Mouse (Mus musculus) heart, embryonic 15.5 days (tissue): ENCODE measurements around the gene Htra1. TPM values are rescaled to one million over a fixed set of nuclear protein-coding genes. Genes with fewer than 3 reads are reported as not detected.
A peak's percentile ranks its signal among the peaks of the same experiment; 100 is the strongest.

Experiments
- ATAC-seq: fragments of 200-750 bp; cut with Nextera tagmentation; replicated peaks from 2 replicates; pipeline ENCODE4 v1.8.0; 2017; ENCODE audit warnings: low read depth, moderate TSS enrichment; ENCODE audit not compliant: insufficient number of reproducible peaks, insufficient read depth, low FRiP score
- H3K27ac ChIP-seq: fragments of 300-500 bp; sonication (generic); 2 replicates; pipeline ENCODE4 v1.5.1; 2015; ENCODE audit warnings: mild to moderate bottlenecking, inconsistent platforms
- H3K27me3 ChIP-seq: fragments of 300-500 bp; sonication (generic); 2 replicates; pipeline ENCODE4 v1.6.1; 2015; ENCODE audit warnings: inconsistent platforms
- H3K36me3 ChIP-seq: fragments of 300-500 bp; sonication (generic); 2 replicates; pipeline ENCODE4 v1.6.1; 2015; ENCODE audit warnings: mild to moderate bottlenecking, inconsistent platforms
- H3K4me1 ChIP-seq: fragments of 300-500 bp; sonication (generic); replicated peaks from 2 replicates; pipeline ENCODE4 v1.6.1; 2015; ENCODE audit warnings: inconsistent platforms
- H3K4me2 ChIP-seq: fragments of 300-500 bp; sonication (generic); 2 replicates; pipeline ENCODE4 v1.6.1; 2015; ENCODE audit warnings: inconsistent platforms, mild to moderate bottlenecking, moderate library complexity
- H3K4me3 ChIP-seq: fragments of 300-500 bp; sonication (generic); 2 replicates; pipeline ENCODE4 v1.5.1; 2015; ENCODE audit warnings: mild to moderate bottlenecking, inconsistent platforms
- H3K9ac ChIP-seq: fragments of 300-500 bp; sonication (generic); 2 replicates; pipeline ENCODE4 v1.6.1; 2015; ENCODE audit warnings: mild to moderate bottlenecking, inconsistent platforms
- H3K9me3 ChIP-seq: fragments of 300-500 bp; sonication (generic); replicated peaks from 2 replicates; pipeline ENCODE4 v1.6.1; 2016; ENCODE audit warnings: inconsistent platforms
- WGBS: fragments of 180-500 bp; shearing (Covaris S2); methylation state at CpG from one replicate; pipeline ENCODE4 v1.1.7; 2015; ENCODE audit warnings: mixed read lengths; 5-methylcytosine and 5-hydroxymethylcytosine counted together
- polyA plus RNA-seq: library from polyadenylated mRNA; unstranded; fragments of >200 nt; fragmentation: Nextera tagmentation; extraction: Ambion mirVana; gene quantifications from 2 replicates; pipeline ENCODE4 v1.2.1, GENCODE M21; 2015

The Htra1 gene
- polyA plus RNA-seq, 1 experiment from 2014 or later, result 78.0 TPM

DNA sequence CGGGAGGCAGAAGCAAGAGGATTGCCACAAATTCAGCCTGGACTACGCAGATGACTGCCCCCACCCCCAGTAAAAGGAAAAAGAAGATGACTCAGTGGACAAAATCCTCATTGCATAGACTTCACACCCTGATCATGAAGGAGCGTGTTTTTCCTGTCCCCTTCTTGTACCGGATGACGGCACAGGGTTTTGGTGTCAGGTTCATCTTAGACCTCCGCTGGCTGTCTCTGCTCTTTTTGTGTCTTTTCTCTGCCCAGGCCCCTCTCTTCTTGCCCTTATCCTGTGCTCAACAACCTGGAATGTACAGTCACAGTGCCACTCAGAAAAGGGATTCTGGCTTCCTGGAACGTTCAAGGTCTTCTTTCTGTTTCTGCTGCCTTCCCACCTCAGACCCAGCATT is 14.6 kb downstream of the Htra1 start:
- peaks cover 41% of the 10 kb centered on the region for H3K4me1 ChIP-seq
- no peak overlapping the region for H3K4me2 ChIP-seq
- no peak overlapping the region for H3K4me3 ChIP-seq
- H3K36me3 ChIP-seq, result no peaks in the 10 kb centered on the region
- ATAC-seq, result no peak
- no peak overlapping the region for H3K9ac ChIP-seq
- H3K27me3 ChIP-seq, result no peaks in the 10 kb centered on the region
- 81% methylated on average over 7 of the region's 7 CpGs for WGBS
- peak overlapping the region; percentile 45 for H3K27ac ChIP-seq
- no peaks in the 10 kb centered on the region for H3K9me3 ChIP-seq

DNA sequence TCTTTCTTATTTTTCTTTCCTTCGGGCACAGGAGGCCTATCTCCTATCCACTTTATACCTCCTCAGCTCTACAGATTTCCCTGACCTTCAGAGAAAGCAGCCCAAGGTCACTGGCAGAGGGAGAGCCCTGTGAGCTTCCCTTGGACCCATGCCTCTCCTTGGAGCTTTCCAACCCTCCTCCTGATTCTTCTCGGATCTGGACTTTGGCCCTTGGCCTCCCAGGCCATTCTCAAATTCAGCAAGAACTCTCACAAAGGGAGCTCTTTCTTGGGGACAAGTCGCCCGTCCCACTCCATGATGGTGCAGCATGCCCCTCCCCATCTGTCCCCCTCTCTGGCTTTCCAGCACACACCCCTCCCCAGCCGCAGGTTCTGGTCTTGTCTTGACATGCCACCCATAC is 15.1 kb downstream of the Htra1 start:
- 76% methylated on average over 5 of the region's 5 CpGs for WGBS
- H3K36me3 ChIP-seq, result no peaks in the 10 kb centered on the region
- H3K27ac ChIP-seq, result peak overlapping the region; percentile 45
- peaks cover 41% of the 10 kb centered on the region for H3K4me1 ChIP-seq
- H3K27me3 ChIP-seq, result no peaks in the 10 kb centered on the region
- no peaks in the 10 kb centered on the region for H3K9me3 ChIP-seq
- H3K4me3 ChIP-seq, result no peak overlapping the region
- no peak for ATAC-seq
- H3K9ac ChIP-seq, result no peak overlapping the region
- no peak overlapping the region for H3K4me2 ChIP-seq

GRCm38 (mm10) chr7:130953376-130953775 is 17.5 kb downstream of the Htra1 start:
- no peaks in the 10 kb centered on the region for H3K36me3 ChIP-seq
- WGBS, result 86% methylated on average over 10 of the region's 10 CpGs
- no peak overlapping the region for H3K4me2 ChIP-seq
- no peaks in the 10 kb centered on the region for H3K27me3 ChIP-seq
- H3K27ac ChIP-seq, result no peak overlapping the region
- no peak for ATAC-seq
- no peaks in the 10 kb centered on the region for H3K9me3 ChIP-seq
- H3K4me3 ChIP-seq, result no peak overlapping the region
- peaks cover 25% of the 10 kb centered on the region for H3K4me1 ChIP-seq
- H3K9ac ChIP-seq, result no peak overlapping the region

- WGBS, result 87% methylated on average over 10 of the region's 10 CpGs
- no peak overlapping the region for H3K27ac ChIP-seq
Observed at GRCm38 (mm10) chr7:130954177-130954601, 18.3 kb downstream of the Htra1 start.

GRCm38 (mm10) chr7:130958551-130958950 is 22.6 kb downstream of the Htra1 start:
- Histone ChIP-seq H3K4me1 (peaks cover 32% of the 10 kb centered on the region), H3K9me3 (no peaks in the 10 kb centered on the region), H3K36me3 (no peaks in the 10 kb centered on the region), H3K4me3 (no peak overlapping the region), H3K4me2 (no peak overlapping the region), H3K27ac (no peak overlapping the region), H3K9ac (no peak overlapping the region), H3K27me3 (no peaks in the 10 kb centered on the region)
- WGBS, result 86% methylated on average over 7 of the region's 7 CpGs
- ATAC-seq, result no peak

More at GRCm38 (mm10) chr7:130954177-130954601, 18.3 kb downstream of the Htra1 start:
- Histone ChIP-seq H3K4me2 (no peak overlapping the region), H3K9ac (no peak overlapping the region), H3K27me3 (no peaks in the 10 kb centered on the region), H3K4me1 (peaks cover 22% of the 10 kb centered on the region), H3K36me3 (no peaks in the 10 kb centered on the region), H3K4me3 (no peak overlapping the region), H3K9me3 (no peaks in the 10 kb centered on the region)
- ATAC-seq, result no peak

DNA sequence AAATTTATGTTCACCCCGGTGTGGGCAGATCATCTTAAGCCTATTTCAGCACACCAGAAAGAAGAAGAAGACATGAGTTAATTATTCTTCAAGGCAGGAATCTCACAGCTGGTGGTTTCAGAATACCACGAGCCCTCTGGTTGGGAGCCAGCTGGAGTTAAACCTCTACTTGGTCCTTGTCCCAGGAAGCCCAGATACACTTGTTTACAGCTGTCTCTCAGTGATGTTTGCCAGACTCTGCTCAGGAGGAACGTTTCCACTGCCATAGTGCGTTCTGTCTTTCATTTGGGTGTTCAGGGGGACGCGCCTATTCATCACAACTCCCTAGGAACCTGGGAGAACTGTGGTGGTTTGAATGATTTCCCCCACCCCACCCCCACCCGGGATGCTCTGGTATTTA is 24.0 kb downstream of the Htra1 start:
- WGBS, result 20% methylated on average over 7 of the region's 7 CpGs
- Histone ChIP-seq H3K9ac (no peak overlapping the region), H3K4me2 (peak overlapping the region; percentile 28; the same call in 1 of the 2 replicates), H3K27ac (peak overlapping the region; percentile 33), H3K27me3 (no peaks in the 10 kb centered on the region), H3K9me3 (no peaks in the 10 kb centered on the region), H3K4me1 (peaks cover 39% of the 10 kb centered on the region), H3K4me3 (no peak overlapping the region), H3K36me3 (no peaks in the 10 kb centered on the region)
- ATAC-seq, result peak; percentile 23; the same call in 1 of the 2 replicates

- H3K9ac ChIP-seq, result no peak overlapping the region
- H3K4me1 ChIP-seq, result peaks cover 52% of the 10 kb centered on the region
- no peaks in the 10 kb centered on the region for H3K27me3 ChIP-seq
- no peaks in the 10 kb centered on the region for H3K36me3 ChIP-seq
- H3K9me3 ChIP-seq, result no peaks in the 10 kb centered on the region
- H3K4me3 ChIP-seq, result no peak overlapping the region
- H3K27ac ChIP-seq, result peak overlapping the region; percentile 55
- no peak for ATAC-seq
- 50% methylated on average over 6 of the region's 6 CpGs for WGBS
- no peak overlapping the region for H3K4me2 ChIP-seq
Observed at GRCm38 (mm10) chr7:130961429-130961828, 25.5 kb downstream of the Htra1 start.

DNA sequence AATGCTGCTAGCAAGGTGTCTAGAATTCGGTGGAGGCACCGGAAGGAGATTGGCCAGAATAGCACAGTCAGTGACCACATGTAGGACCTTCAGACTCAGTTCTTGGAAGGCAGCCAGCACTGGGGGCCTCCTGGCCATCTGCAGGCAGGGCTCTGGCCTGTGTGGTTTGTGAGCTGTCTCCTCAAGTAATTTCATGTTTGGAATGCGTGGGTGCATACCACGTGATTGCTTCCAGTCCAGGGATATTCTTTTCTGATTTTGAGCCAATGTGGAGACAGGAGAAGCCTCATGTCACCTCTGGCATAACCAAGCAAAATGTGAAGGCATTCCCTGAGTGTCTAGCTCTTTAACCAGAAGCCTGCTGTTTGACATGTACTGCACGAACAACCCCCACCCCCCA is 28.8 kb downstream of the Htra1 start:
- H3K27me3 ChIP-seq, result no peaks in the 10 kb centered on the region
- H3K27ac ChIP-seq, result peak overlapping the region; percentile 79
- no peak overlapping the region for H3K4me2 ChIP-seq
- ATAC-seq, result peak; percentile 82
- H3K4me3 ChIP-seq, result no peak overlapping the region
- 7% methylated on average over 5 of the region's 5 CpGs for WGBS
- no peak overlapping the region for H3K9ac ChIP-seq
- no peaks in the 10 kb centered on the region for H3K9me3 ChIP-seq
- peaks cover 68% of the 10 kb centered on the region for H3K4me1 ChIP-seq
- H3K36me3 ChIP-seq, result no peaks in the 10 kb centered on the region

- no peaks in the 10 kb centered on the region for H3K36me3 ChIP-seq
- peak overlapping the region; percentile 79 for H3K27ac ChIP-seq
- H3K4me1 ChIP-seq, result peaks cover 61% of the 10 kb centered on the region
- H3K4me2 ChIP-seq, result no peak overlapping the region
- WGBS, result 83% methylated on average over 4 of the region's 4 CpGs
- no peaks in the 10 kb centered on the region for H3K9me3 ChIP-seq
- H3K9ac ChIP-seq, result no peak overlapping the region
- no peak overlapping the region for H3K4me3 ChIP-seq
- H3K27me3 ChIP-seq, result no peaks in the 10 kb centered on the region
- ATAC-seq, result no peak
Observed at GRCm38 (mm10) chr7:130965396-130965795, 29.5 kb downstream of the Htra1 start.

DNA sequence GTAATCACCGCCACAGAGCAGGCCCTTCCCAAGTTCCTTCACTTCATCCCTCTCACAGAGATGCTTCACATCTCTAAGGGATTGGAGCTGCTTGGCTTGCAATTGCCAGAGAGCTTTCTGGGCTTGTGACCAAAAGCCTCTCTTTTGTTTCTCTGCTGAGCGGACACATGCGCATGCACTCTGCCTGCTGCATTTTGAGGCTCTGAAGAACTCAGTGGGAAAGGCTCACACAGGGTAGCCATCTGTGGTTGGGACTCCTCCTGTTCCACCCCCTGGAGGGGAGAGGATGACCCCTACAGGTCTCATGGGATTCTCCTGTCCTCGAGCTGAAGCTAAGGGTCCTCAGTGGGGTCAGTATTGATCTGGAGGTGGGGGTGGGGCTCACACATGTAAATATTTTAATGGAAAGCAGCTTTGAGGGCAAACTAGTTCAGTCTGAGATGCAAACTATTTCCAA is 30.0 kb downstream of the Htra1 start:
- Histone ChIP-seq H3K9me3 (no peaks in the 10 kb centered on the region), H3K27me3 (no peaks in the 10 kb centered on the region), H3K36me3 (no peaks in the 10 kb centered on the region), H3K4me1 (peaks cover 56% of the 10 kb centered on the region), H3K4me2 (no peak overlapping the region), H3K27ac (peak overlapping the region; percentile 79), H3K4me3 (no peak overlapping the region), H3K9ac (no peak overlapping the region)
- WGBS, result 50% methylated on average over 4 of the region's 4 CpGs
- peak; percentile 38; the same call in 1 of the 2 replicates for ATAC-seq

GRCm38 (mm10) chr7:130966451-130966850 is 30.5 kb downstream of the Htra1 start:
- no peaks in the 10 kb centered on the region for H3K27me3 ChIP-seq
- no peaks in the 10 kb centered on the region for H3K9me3 ChIP-seq
- no peak overlapping the region for H3K4me2 ChIP-seq
- no peak for ATAC-seq
- no peaks in the 10 kb centered on the region for H3K36me3 ChIP-seq
- WGBS, result 65% methylated on average over 5 of the region's 5 CpGs
- peaks cover 51% of the 10 kb centered on the region for H3K4me1 ChIP-seq
- peak overlapping the region; percentile 79; the same call in 1 of the 2 replicates for H3K27ac ChIP-seq
- no peak overlapping the region for H3K4me3 ChIP-seq
- no peak overlapping the region for H3K9ac ChIP-seq

GRCm38 (mm10) chr7:130966876-130967275 is 31.0 kb downstream of the Htra1 start:
- no peak for ATAC-seq
- no peaks in the 10 kb centered on the region for H3K36me3 ChIP-seq
- peaks cover 48% of the 10 kb centered on the region for H3K4me1 ChIP-seq
- no peaks in the 10 kb centered on the region for H3K27me3 ChIP-seq
- H3K4me3 ChIP-seq, result no peak overlapping the region
- no peak overlapping the region for H3K4me2 ChIP-seq
- H3K9ac ChIP-seq, result no peak overlapping the region
- 63% methylated on average over 6 of the region's 6 CpGs for WGBS
- H3K9me3 ChIP-seq, result no peaks in the 10 kb centered on the region
- 0 out of 2 replicates have a peak overlapping the region, but pooled peaks have one; percentile 79 for H3K27ac ChIP-seq
